Mouse (Mus musculus): ENCODE measurements around the gene Gm5089.

The Gm5089 gene

GRCm38 (mm10) chr14:122450496-122451382 lies at the start of gene Gm5089:
Gene Gm5089, minus strand, starts transcription at chr14:122451115.
- no peak for DNase-seq (ENCODE audit: low spot score)

DNA sequence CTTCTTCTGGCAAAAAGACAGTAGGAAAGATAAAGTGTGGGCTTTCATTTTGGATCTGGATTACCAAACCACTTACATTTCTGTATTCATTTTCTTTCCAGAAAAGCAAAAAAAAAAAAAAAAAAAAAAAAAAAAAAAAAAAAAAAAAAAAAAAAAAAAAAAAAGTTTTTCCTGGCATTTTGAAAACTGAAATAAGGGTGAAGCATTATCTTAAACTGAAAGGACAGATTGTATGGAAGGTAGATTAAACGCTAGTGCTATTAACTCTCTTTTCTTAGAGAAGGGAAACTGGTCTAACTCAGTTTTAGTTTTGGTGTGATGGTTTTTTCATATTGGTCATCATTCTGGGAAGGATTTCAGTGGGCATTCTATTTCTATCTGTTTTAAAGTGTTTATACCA lies 41.1 kb upstream of the Gm5089 start:
- no peak for DNase-seq (ENCODE audit: low spot score)

GRCm38 (mm10) chr14:122491521-122491920 lies 40.6 kb upstream of the Gm5089 start:
- no peak for DNase-seq (ENCODE audit: low spot score)

DNA sequence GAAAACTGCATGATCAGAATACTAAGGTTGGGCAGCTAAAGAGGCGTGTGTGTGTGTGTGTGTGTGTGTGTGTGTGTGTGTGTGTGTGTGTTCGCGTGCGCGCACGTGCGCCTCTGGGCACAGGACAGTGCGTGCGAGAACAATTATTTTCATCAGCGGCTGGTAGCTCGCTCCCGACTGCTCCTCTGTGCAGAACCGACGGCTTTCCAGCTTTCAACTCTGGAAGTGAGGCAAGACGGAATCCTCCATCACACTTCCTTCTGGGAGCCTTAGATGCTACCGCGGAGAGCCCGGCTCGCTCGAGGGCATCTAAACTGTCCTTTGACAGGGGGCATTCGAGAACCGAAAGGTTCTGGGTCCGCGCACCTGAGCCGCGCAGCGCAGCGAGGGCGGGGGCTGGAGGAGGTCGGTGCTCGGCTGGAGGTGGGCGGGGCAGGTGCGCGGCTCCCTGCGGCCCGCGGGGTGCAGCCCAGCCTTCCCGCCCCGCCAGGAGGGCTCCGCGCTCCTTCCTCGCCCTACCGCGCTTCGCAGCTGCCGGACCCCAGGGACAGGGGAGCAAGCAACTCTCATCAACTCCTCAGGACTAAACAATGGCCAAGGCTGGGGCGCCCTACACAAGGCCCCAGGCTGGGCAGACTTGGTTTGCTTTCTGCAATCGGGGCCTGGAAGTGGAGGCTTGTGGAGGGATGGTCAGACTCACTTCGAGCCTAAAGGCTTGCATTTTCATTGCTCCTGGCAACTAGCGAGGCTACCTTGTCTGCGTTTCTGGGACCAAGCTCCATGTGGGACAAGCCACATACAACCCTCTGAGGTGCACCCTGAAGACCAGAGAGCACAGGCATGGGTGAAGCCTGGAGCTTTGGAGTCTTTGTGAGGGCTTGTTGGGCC lies 39.8 kb upstream of the Gm5089 start, which contains the start of gene Gm10837:
Gm10837 (plus strand) TSS at position 146 of the 888 bp plus-strand sequence.
- DNase-seq (ENCODE audit: low spot score), result no peak

GRCm38 (mm10) chr14:122489686-122490414 lies 38.9 kb upstream of the Gm5089 start:
- DNase-seq (ENCODE audit: low spot score), result no peak

- DNase-seq (ENCODE audit: low spot score), result no peak
Measured at GRCm38 (mm10) chr14:122489041-122489440, 38.1 kb upstream of the Gm5089 start.

GRCm38 (mm10) chr14:122487366-122487765 lies 36.5 kb upstream of the Gm5089 start:
- no peak for DNase-seq (ENCODE audit: low spot score)

- no peak for DNase-seq (ENCODE audit: low spot score)
Measured at GRCm38 (mm10) chr14:122486611-122487010, 35.7 kb upstream of the Gm5089 start.

- no peak for DNase-seq (ENCODE audit: low spot score)
Measured at GRCm38 (mm10) chr14:122485635-122486181, 34.8 kb upstream of the Gm5089 start.

GRCm38 (mm10) chr14:122484844-122485551 lies 34.1 kb upstream of the Gm5089 start:
- no peak for DNase-seq (ENCODE audit: low spot score)

DNA sequence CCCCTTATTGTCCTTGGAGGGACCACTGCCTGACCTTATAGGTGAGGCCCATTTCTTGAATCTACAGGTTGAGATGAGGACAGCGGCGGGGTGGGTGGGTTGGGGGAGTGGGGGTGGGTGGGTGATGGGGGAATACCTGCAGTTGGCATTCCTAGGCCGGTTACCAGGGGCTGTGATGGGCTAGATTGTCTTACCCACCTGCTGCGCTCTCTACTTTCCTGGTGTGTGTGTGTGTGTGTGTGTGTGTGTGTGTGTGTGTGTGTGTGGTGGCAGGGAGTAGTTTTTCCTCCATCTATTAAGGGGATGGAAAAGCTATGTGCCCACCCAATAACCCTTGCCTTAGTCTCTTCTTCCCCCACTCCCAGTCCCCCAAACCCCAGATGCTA lies 33.5 kb upstream of the Gm5089 start:
- no peak for DNase-seq (ENCODE audit: low spot score)

- no peak for DNase-seq (ENCODE audit: low spot score)
Measured at GRCm38 (mm10) chr14:122483556-122484421, 32.9 kb upstream of the Gm5089 start.

- no peak for DNase-seq (ENCODE audit: low spot score)
Measured at GRCm38 (mm10) chr14:122483024-122483385, 32.1 kb upstream of the Gm5089 start.

- no peak for DNase-seq (ENCODE audit: low spot score)
Measured at GRCm38 (mm10) chr14:122482081-122483023, 31.4 kb upstream of the Gm5089 start.

- DNase-seq (ENCODE audit: low spot score), result no peak
Measured at GRCm38 (mm10) chr14:122481181-122481580, 30.3 kb upstream of the Gm5089 start.

- DNase-seq (ENCODE audit: low spot score), result no peak
Measured at GRCm38 (mm10) chr14:122480355-122480754, 29.4 kb upstream of the Gm5089 start.

GRCm38 (mm10) chr14:122479461-122480109 lies 28.7 kb upstream of the Gm5089 start:
- DNase-seq (ENCODE audit: low spot score), result no peak

- DNase-seq (ENCODE audit: low spot score), result no peak
Measured at GRCm38 (mm10) chr14:122478574-122479011, 27.7 kb upstream of the Gm5089 start.
